Mouse (Mus musculus): ENCODE results near the gene AI661453. TPM values are rescaled to one million over a fixed set of nuclear protein-coding genes. Genes with fewer than 3 reads are reported as not detected.
"Not testable (repeated sequence)": the region's sequence is repeated elsewhere in the genome, so short reads cannot be mapped to it uniquely, and the experiment has no call there.

The AI661453 gene
- polyA plus RNA-seq, 1 experiment = not detected

- Histone ChIP-seq H3K36me3 (ENCODE audit: control insufficient read depth) (no peaks in the 10 kb centered on the region), H3K27me3 (ENCODE audit: control insufficient read depth) (no peaks in the 10 kb centered on the region), H3K4me1 (ENCODE audit: control insufficient read depth) (no peaks in the 10 kb centered on the region), H3K9me3 (ENCODE audit: control insufficient read depth, low read length) (no peaks in the 10 kb centered on the region; the same call in 1 of the 2 replicates), H3K4me3 (replicated peaks) (no peak overlapping the region)
- TF ChIP-seq TAL1 (IDR thresholded peaks at IDR 0.05; ENCODE audit: low read length) (no peak), GATA1 (IDR thresholded peaks at IDR 0.05; ENCODE audit: low read length) (no peak)
Measured at GRCm38 (mm10) chr17:47420195-47420594, 16.2 kb upstream of the AI661453 start.

GRCm38 (mm10) chr17:47421566-47421965 is 14.8 kb upstream of the AI661453 start:
- Histone ChIP-seq H3K4me1 (ENCODE audit: control insufficient read depth) (no peaks in the 10 kb centered on the region), H3K27me3 (ENCODE audit: control insufficient read depth) (no peaks in the 10 kb centered on the region)

GRCm38 (mm10) chr17:47422616-47423015 is 13.8 kb upstream of the AI661453 start:
- H3K4me3 ChIP-seq (replicated peaks); H3K27me3 ChIP-seq (ENCODE audit: control insufficient read depth); H3K4me1 ChIP-seq (ENCODE audit: control insufficient read depth); H3K36me3 ChIP-seq (ENCODE audit: control insufficient read depth); H3K9me3 ChIP-seq (ENCODE audit: control insufficient read depth, low read length): not testable (repeated sequence)

More at GRCm38 (mm10) chr17:47421566-47421965, 14.8 kb upstream of the AI661453 start:
- Histone ChIP-seq H3K9me3 (ENCODE audit: control insufficient read depth, low read length) (no peaks in the 10 kb centered on the region), H3K4me3 (replicated peaks) (no peak overlapping the region), H3K36me3 (ENCODE audit: control insufficient read depth) (no peaks in the 10 kb centered on the region)
- no peak for TF ChIP-seq TAL1 (IDR thresholded peaks at IDR 0.05; ENCODE audit: low read length)
- no peak for TF ChIP-seq GATA1 (IDR thresholded peaks at IDR 0.05; ENCODE audit: low read length)

GRCm38 (mm10) chr17:47424186-47424585 is 12.2 kb upstream of the AI661453 start:
- H3K4me1 ChIP-seq (ENCODE audit: control insufficient read depth) = no peaks in the 10 kb centered on the region
- H3K36me3 ChIP-seq (ENCODE audit: control insufficient read depth) = no peaks in the 10 kb centered on the region
- H3K4me3 ChIP-seq (replicated peaks) = no peak overlapping the region
- TF ChIP-seq TAL1 (IDR thresholded peaks at IDR 0.05; ENCODE audit: low read length) (no peak), GATA1 (IDR thresholded peaks at IDR 0.05; ENCODE audit: low read length) (no peak)
- peaks cover 5% of the 10 kb centered on the region for H3K27me3 ChIP-seq (ENCODE audit: control insufficient read depth)
- no peaks in the 10 kb centered on the region for H3K9me3 ChIP-seq (ENCODE audit: control insufficient read depth, low read length)

GRCm38 (mm10) chr17:47427316-47427715 is 9.1 kb upstream of the AI661453 start:
- Histone ChIP-seq H3K36me3 (ENCODE audit: control insufficient read depth) (no peaks in the 10 kb centered on the region), H3K4me1 (ENCODE audit: control insufficient read depth) (no peaks in the 10 kb centered on the region), H3K4me3 (replicated peaks) (no peak overlapping the region), H3K27me3 (ENCODE audit: control insufficient read depth) (peaks cover 5% of the 10 kb centered on the region), H3K9me3 (ENCODE audit: control insufficient read depth, low read length) (no peaks in the 10 kb centered on the region)
- TF ChIP-seq TAL1 (IDR thresholded peaks at IDR 0.05; ENCODE audit: low read length) (no peak), GATA1 (IDR thresholded peaks at IDR 0.05; ENCODE audit: low read length) (no peak)

GRCm38 (mm10) chr17:47428831-47429304 is 7.5 kb upstream of the AI661453 start:
- no peaks in the 10 kb centered on the region for H3K9me3 ChIP-seq (ENCODE audit: control insufficient read depth, low read length)
- no peaks in the 10 kb centered on the region for H3K36me3 ChIP-seq (ENCODE audit: control insufficient read depth)
- no peak overlapping the region for H3K4me3 ChIP-seq (replicated peaks)
- no peak for TF ChIP-seq GATA1 (IDR thresholded peaks at IDR 0.05; ENCODE audit: low read length)
- H3K4me1 ChIP-seq (ENCODE audit: control insufficient read depth) = no peaks in the 10 kb centered on the region
- H3K27me3 ChIP-seq (ENCODE audit: control insufficient read depth) = peaks cover 5% of the 10 kb centered on the region

- Histone ChIP-seq H3K27me3 (ENCODE audit: control insufficient read depth) (peaks cover 11% of the 10 kb centered on the region), H3K9me3 (ENCODE audit: control insufficient read depth, low read length) (no peaks in the 10 kb centered on the region), H3K4me1 (ENCODE audit: control insufficient read depth) (no peaks in the 10 kb centered on the region), H3K36me3 (ENCODE audit: control insufficient read depth) (no peaks in the 10 kb centered on the region), H3K4me3 (replicated peaks) (no peak overlapping the region)
- TF ChIP-seq GATA1 (IDR thresholded peaks at IDR 0.05; ENCODE audit: low read length) (no peak), TAL1 (IDR thresholded peaks at IDR 0.05; ENCODE audit: low read length) (no peak)
Measured at GRCm38 (mm10) chr17:47430815-47431214, 5.6 kb upstream of the AI661453 start.

GRCm38 (mm10) chr17:47436907-47437547 is 612 bp downstream of the AI661453 start, which contains the start of gene 1700001C19Rik:
1700001C19Rik (minus strand) TSS chr17:47437376.
- Histone ChIP-seq H3K4me3 (replicated peaks) (peak within 1 kb of the TSS; percentile 40), H3K9me3 (ENCODE audit: control insufficient read depth, low read length) (no peaks in the 10 kb centered on the region), H3K36me3 (ENCODE audit: control insufficient read depth) (no peaks in the 10 kb centered on the region), H3K4me1 (ENCODE audit: control insufficient read depth) (no peaks in the 10 kb centered on the region; the same call in 1 of the 2 replicates), H3K27me3 (ENCODE audit: control insufficient read depth) (peaks cover 42% of the 10 kb centered on the region)
- TF ChIP-seq TAL1 (IDR thresholded peaks at IDR 0.05; ENCODE audit: low read length) (no peak), GATA1 (IDR thresholded peaks at IDR 0.05; ENCODE audit: low read length) (no peak)

GRCm38 (mm10) chr17:47438611-47439010 is 2.2 kb downstream of the AI661453 start:
- H3K4me1 ChIP-seq (ENCODE audit: control insufficient read depth) = no peaks in the 10 kb centered on the region; the same call in 1 of the 2 replicates
- H3K36me3 ChIP-seq (ENCODE audit: control insufficient read depth) = no peaks in the 10 kb centered on the region
- no peak for TF ChIP-seq TAL1 (IDR thresholded peaks at IDR 0.05; ENCODE audit: low read length)
- no peak for TF ChIP-seq GATA1 (IDR thresholded peaks at IDR 0.05; ENCODE audit: low read length)
- peaks cover 42% of the 10 kb centered on the region for H3K27me3 ChIP-seq (ENCODE audit: control insufficient read depth)
- H3K9me3 ChIP-seq (ENCODE audit: control insufficient read depth, low read length) = no peaks in the 10 kb centered on the region
- H3K4me3 ChIP-seq (replicated peaks) = no peak overlapping the region
